Mouse (Mus musculus): ENCODE results near the gene Olfr1156. TPM values are rescaled to one million over a fixed set of nuclear protein-coding genes. Genes with fewer than 3 reads are reported as not detected.

Gene Olfr1156
- not detected in 2 replicates for polyA plus RNA-seq (2016; fragmentation: Nextera tagmentation; extraction: Ambion mirVana)

DNA sequence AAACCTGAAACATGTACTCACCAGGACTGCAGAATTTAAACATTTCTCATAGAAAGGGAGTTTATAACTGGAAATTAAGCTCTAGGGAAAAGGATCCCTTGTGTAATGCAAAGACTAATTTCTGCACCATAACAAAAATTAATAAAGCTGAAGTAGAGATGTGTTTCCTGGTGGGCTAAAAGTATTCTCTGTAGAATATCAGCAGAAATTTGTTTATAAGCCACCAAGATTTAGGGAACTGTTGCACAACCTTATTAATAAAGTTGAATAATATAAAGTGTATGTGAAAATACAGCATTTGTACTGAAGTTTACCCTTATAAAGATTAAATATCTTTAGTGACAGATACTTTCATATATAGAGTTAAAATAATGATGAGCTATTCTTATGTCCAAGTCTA, at the start of gene Olfr1156:
Gene Olfr1156 (minus strand): TSS at position 101 of the 400 bp plus-strand sequence.
- no peak within 1 kb of the TSS for H3K27ac ChIP-seq
- H3K9ac ChIP-seq = no peak within 1 kb of the TSS
- H3K9me3 ChIP-seq = no peaks in the 10 kb centered on the region
- H3K4me1 ChIP-seq = no peaks in the 10 kb centered on the region
- H3K27me3 ChIP-seq = no peaks in the 10 kb centered on the region
- H3K4me2 ChIP-seq = no peak within 1 kb of the TSS
- no peaks in the 10 kb centered on the region for H3K36me3 ChIP-seq (replicated peaks)
- no peak within 1 kb of the TSS for H3K4me3 ChIP-seq (replicated peaks)
- ATAC-seq (ENCODE audit: low FRiP score) = no peak

GRCm38 (mm10) chr2:87989813-87990212, 36.9 kb upstream of the Olfr1156 start, which contains the start of gene Olfr1158:
TSS of gene Olfr1158 (plus strand) at chr2:87990113.
- Histone ChIP-seq H3K4me3 (replicated peaks) (no peak within 1 kb of the TSS), H3K9ac (no peak within 1 kb of the TSS), H3K4me2 (no peak within 1 kb of the TSS), H3K27me3 (no peaks in the 10 kb centered on the region), H3K4me1 (no peaks in the 10 kb centered on the region), H3K9me3 (no peaks in the 10 kb centered on the region), H3K27ac (no peak within 1 kb of the TSS), H3K36me3 (replicated peaks) (no peaks in the 10 kb centered on the region)
- ATAC-seq (ENCODE audit: low FRiP score) = no peak

GRCm38 (mm10) chr2:87974563-87974962, 21.7 kb upstream of the Olfr1156 start, which contains the start of gene Olfr74:
TSS of gene Olfr74 (minus strand) at chr2:87974663.
- H3K4me3 ChIP-seq (replicated peaks) = no peak within 1 kb of the TSS
- WGBS = 80% methylated on average over 3 of the region's 3 CpGs
- ATAC-seq (ENCODE audit: low FRiP score) = no peak
- no peak within 1 kb of the TSS for H3K9ac ChIP-seq
- H3K9me3 ChIP-seq = no peaks in the 10 kb centered on the region
- no peaks in the 10 kb centered on the region for H3K27me3 ChIP-seq
- no peak within 1 kb of the TSS for H3K4me2 ChIP-seq
- H3K4me1 ChIP-seq = no peaks in the 10 kb centered on the region
- H3K27ac ChIP-seq = no peak within 1 kb of the TSS
- H3K36me3 ChIP-seq (replicated peaks) = no peaks in the 10 kb centered on the region

DNA sequence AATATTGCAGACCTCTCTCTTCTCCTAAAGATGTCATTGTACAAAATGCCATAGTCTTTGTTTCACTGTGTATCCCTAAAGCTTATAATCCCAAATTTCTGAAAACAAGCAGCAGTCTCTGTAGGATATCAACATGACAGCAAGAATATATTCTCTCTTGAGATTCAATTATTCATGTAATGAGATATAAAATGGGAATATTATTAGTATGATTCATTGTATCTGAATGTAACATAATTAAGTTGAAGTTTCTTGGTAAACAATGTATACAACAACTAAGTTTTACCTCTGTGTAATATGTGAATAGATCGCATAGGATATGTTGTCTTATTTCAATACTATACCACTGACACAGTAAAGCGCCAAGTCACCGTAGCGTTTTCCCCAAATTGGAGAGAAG, 15.3 kb upstream of the Olfr1156 start, which contains the start of gene Olfr1157:
Gene Olfr1157 (minus strand): TSS at position 101 of the 400 bp plus-strand sequence.
- ATAC-seq (ENCODE audit: low FRiP score) = no peak
- Histone ChIP-seq H3K9me3 (no peaks in the 10 kb centered on the region), H3K4me1 (no peaks in the 10 kb centered on the region), H3K4me2 (no peak within 1 kb of the TSS), H3K36me3 (replicated peaks) (no peaks in the 10 kb centered on the region), H3K9ac (no peak within 1 kb of the TSS), H3K27ac (no peak within 1 kb of the TSS), H3K27me3 (no peaks in the 10 kb centered on the region), H3K4me3 (replicated peaks) (no peak within 1 kb of the TSS)
- 92% methylated on average over 4 of the region's 4 CpGs for WGBS

DNA sequence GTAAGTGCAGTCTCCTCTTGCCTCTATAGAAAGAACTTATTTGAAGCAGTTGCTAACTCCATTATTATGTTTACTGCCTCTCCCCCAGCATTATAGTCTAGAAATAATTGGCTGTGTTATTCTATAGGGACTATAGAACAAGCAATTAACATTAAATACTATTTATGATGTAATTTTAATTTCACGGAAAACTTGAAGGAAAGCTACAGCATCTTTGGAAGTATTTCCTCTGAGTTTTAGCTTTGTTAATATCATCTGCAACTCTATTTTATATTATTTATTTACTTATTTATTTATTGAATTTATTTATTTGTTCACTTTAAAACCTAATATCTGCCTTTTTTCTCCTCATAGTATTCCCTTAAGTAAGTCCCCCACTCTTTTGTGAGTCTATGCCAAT, 7.9 kb downstream of the Olfr1156 start, which contains the start of gene Olfr1155:
Gene Olfr1155 (minus strand): TSS at position 101 of the 400 bp plus-strand sequence.
- WGBS = 88% methylated on average over 1 of the region's 1 CpGs
- Histone ChIP-seq H3K27ac (no peak within 1 kb of the TSS), H3K4me2 (no peak within 1 kb of the TSS), H3K4me1 (no peaks in the 10 kb centered on the region), H3K27me3 (no peaks in the 10 kb centered on the region), H3K36me3 (replicated peaks) (no peaks in the 10 kb centered on the region), H3K9ac (no peak within 1 kb of the TSS), H3K9me3 (no peaks in the 10 kb centered on the region), H3K4me3 (replicated peaks) (no peak within 1 kb of the TSS)
- no peak for ATAC-seq (ENCODE audit: low FRiP score)

DNA sequence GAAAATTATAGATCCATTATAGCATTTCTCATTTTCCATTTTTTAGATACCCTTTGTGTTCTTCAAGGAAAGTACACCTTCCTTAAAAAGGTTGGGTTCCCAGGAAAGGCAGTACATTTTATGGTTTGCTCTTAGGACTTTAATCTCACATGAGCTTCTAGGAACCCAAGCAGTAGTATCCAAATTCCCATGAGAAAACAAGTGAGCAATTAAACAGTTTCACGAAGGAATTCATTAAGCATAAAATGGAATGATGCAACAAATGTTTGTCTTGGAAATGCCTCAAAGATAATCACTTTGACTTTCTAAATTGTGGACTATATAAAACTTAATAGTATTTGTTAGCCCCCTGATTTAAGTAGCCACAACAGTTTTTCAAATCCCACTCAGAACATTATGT, 47.8 kb downstream of the Olfr1156 start, which contains the start of gene Olfr1154:
Gene Olfr1154 (minus strand): TSS at position 101 of the 400 bp plus-strand sequence.
- Histone ChIP-seq H3K4me2 (no peak within 1 kb of the TSS), H3K4me3 (replicated peaks) (no peak within 1 kb of the TSS), H3K9ac (no peak within 1 kb of the TSS), H3K36me3 (replicated peaks) (no peaks in the 10 kb centered on the region), H3K27me3 (no peaks in the 10 kb centered on the region), H3K27ac (no peak within 1 kb of the TSS), H3K9me3 (no peaks in the 10 kb centered on the region), H3K4me1 (no peaks in the 10 kb centered on the region)
- ATAC-seq (ENCODE audit: low FRiP score) = no peak
- 85% methylated on average over 1 of the region's 1 CpGs for WGBS

Other genes with a start within 250 kb of the Olfr1156 start
- gene Olfr1137, start 239.9 kb downstream of the Olfr1156 start, polyA plus RNA-seq (2016; fragmentation: Nextera tagmentation; extraction: Ambion mirVana) = not detected in 2 replicates
- gene Olfr1138, start 213.1 kb downstream of the Olfr1156 start, polyA plus RNA-seq (2016; fragmentation: Nextera tagmentation; extraction: Ambion mirVana) = not detected in 2 replicates
- not detected in 2 replicates for gene Olfr1140, start 209.3 kb downstream of the Olfr1156 start, polyA plus RNA-seq (2016; fragmentation: Nextera tagmentation; extraction: Ambion mirVana)
- not detected in 2 replicates for gene Olfr1141, start 199.1 kb downstream of the Olfr1156 start, polyA plus RNA-seq (2016; fragmentation: Nextera tagmentation; extraction: Ambion mirVana)
- not detected in 2 replicates for gene Olfr152, start 173.6 kb downstream of the Olfr1156 start, polyA plus RNA-seq (2016; fragmentation: Nextera tagmentation; extraction: Ambion mirVana)
- gene Olfr1143, start 152.5 kb downstream of the Olfr1156 start, polyA plus RNA-seq (2016; fragmentation: Nextera tagmentation; extraction: Ambion mirVana) = not detected in 2 replicates
- gene Olfr1145, start 143.3 kb downstream of the Olfr1156 start, polyA plus RNA-seq (2016; fragmentation: Nextera tagmentation; extraction: Ambion mirVana) = not detected in 2 replicates
- gene Olfr1148, start 122.6 kb downstream of the Olfr1156 start, polyA plus RNA-seq (2016; fragmentation: Nextera tagmentation; extraction: Ambion mirVana) = not detected in 2 replicates
- gene Olfr1150-ps1, start 109.1 kb downstream of the Olfr1156 start, polyA plus RNA-seq (2016; fragmentation: Nextera tagmentation; extraction: Ambion mirVana) = not detected in 2 replicates
- gene Olfr1151, start 97.2 kb downstream of the Olfr1156 start, polyA plus RNA-seq (2016; fragmentation: Nextera tagmentation; extraction: Ambion mirVana) = not detected in 2 replicates
- gene Olfr1152, start 86.6 kb downstream of the Olfr1156 start, polyA plus RNA-seq (2016; fragmentation: Nextera tagmentation; extraction: Ambion mirVana) = not detected in 2 replicates
- not detected in 2 replicates for gene Olfr1153, start 58.1 kb downstream of the Olfr1156 start, polyA plus RNA-seq (2016; fragmentation: Nextera tagmentation; extraction: Ambion mirVana)
- gene Olfr1154, start 47.9 kb downstream of the Olfr1156 start, polyA plus RNA-seq (2016; fragmentation: Nextera tagmentation; extraction: Ambion mirVana) = not detected in 2 replicates
- gene Olfr1155, start 8.0 kb downstream of the Olfr1156 start, polyA plus RNA-seq (2016; fragmentation: Nextera tagmentation; extraction: Ambion mirVana) = not detected in 2 replicates
- not detected in 2 replicates for gene Olfr1157, start 15.2 kb upstream of the Olfr1156 start, polyA plus RNA-seq (2016; fragmentation: Nextera tagmentation; extraction: Ambion mirVana)
- not detected in 2 replicates for gene Olfr74, start 21.6 kb upstream of the Olfr1156 start, polyA plus RNA-seq (2016; fragmentation: Nextera tagmentation; extraction: Ambion mirVana)
- not detected in 2 replicates for gene Olfr1158, start 37.0 kb upstream of the Olfr1156 start, polyA plus RNA-seq (2016; fragmentation: Nextera tagmentation; extraction: Ambion mirVana)
- not detected in 2 replicates for gene Olfr1160, start 55.2 kb upstream of the Olfr1156 start, polyA plus RNA-seq (2016; fragmentation: Nextera tagmentation; extraction: Ambion mirVana)
- not detected in 2 replicates for gene Olfr1161, start 69.7 kb upstream of the Olfr1156 start, polyA plus RNA-seq (2016; fragmentation: Nextera tagmentation; extraction: Ambion mirVana)
- gene Olfr73, start 84.6 kb upstream of the Olfr1156 start, polyA plus RNA-seq (2016; fragmentation: Nextera tagmentation; extraction: Ambion mirVana) = not detected in 2 replicates
- not detected in 2 replicates for gene Olfr1162, start 98.0 kb upstream of the Olfr1156 start, polyA plus RNA-seq (2016; fragmentation: Nextera tagmentation; extraction: Ambion mirVana)
- gene Olfr1163, start 118.7 kb upstream of the Olfr1156 start, polyA plus RNA-seq (2016; fragmentation: Nextera tagmentation; extraction: Ambion mirVana) = not detected in 2 replicates
- gene Olfr1164, start 140.9 kb upstream of the Olfr1156 start, polyA plus RNA-seq (2016; fragmentation: Nextera tagmentation; extraction: Ambion mirVana) = not detected in 2 replicates
- not detected in 2 replicates for gene Olfr1166, start 175.2 kb upstream of the Olfr1156 start, polyA plus RNA-seq (2016; fragmentation: Nextera tagmentation; extraction: Ambion mirVana)
- gene Olfr1167, start 202.1 kb upstream of the Olfr1156 start, polyA plus RNA-seq (2016; fragmentation: Nextera tagmentation; extraction: Ambion mirVana) = not detected in 2 replicates
- gene Olfr1168, start 228.8 kb upstream of the Olfr1156 start, polyA plus RNA-seq (2016; fragmentation: Nextera tagmentation; extraction: Ambion mirVana) = not detected in 2 replicates